Mouse (Mus musculus) kidney, embryonic 14.5 days (tissue): ENCODE measurements around the gene Slain2. TPM values are rescaled to one million over a fixed set of nuclear protein-coding genes. Genes with fewer than 3 reads are reported as not detected.
"Not testable (repeated sequence)": the region's sequence is repeated elsewhere in the genome, so short reads cannot be mapped to it uniquely, and the experiment has no call there.

Source experiments
- ATAC-seq: fragments of 200-750 bp; cut with Nextera tagmentation; 2 replicates; pipeline ENCODE4 v1.8.0; 2017; ENCODE audit warnings: moderate number of reproducible peaks, mild to moderate bottlenecking, moderate TSS enrichment, moderate library complexity; ENCODE audit not compliant: low FRiP score, low TSS enrichment
- H3K27ac ChIP-seq: fragments of 300-500 bp; sonication (generic); 2 replicates; pipeline ENCODE4 v1.5.1; 2014; ENCODE audit warnings: low read depth, mild to moderate bottlenecking, low read length, moderate library complexity, mixed read lengths
- H3K27me3 ChIP-seq: fragments of 300-500 bp; sonication (generic); 2 replicates; pipeline ENCODE4 v1.6.1; 2014; ENCODE audit warnings: mild to moderate bottlenecking, low read length; ENCODE audit not compliant: control insufficient read depth, insufficient read depth
- H3K36me3 ChIP-seq: fragments of 300-500 bp; sonication (generic); 2 replicates; pipeline ENCODE4 v1.6.1; 2014; ENCODE audit warnings: low read length, mixed read lengths; ENCODE audit not compliant: control insufficient read depth, insufficient read depth
- H3K4me1 ChIP-seq: fragments of 300-500 bp; sonication (generic); 2 replicates; pipeline ENCODE4 v1.6.1; 2014; ENCODE audit warnings: low read length, mixed read lengths; ENCODE audit not compliant: control insufficient read depth, insufficient read depth
- H3K4me2 ChIP-seq: fragments of 300-500 bp; sonication (generic); replicated peaks from 2 replicates; pipeline ENCODE4 v1.6.1; 2014; ENCODE audit warnings: low read depth, mild to moderate bottlenecking, low read length
- H3K4me3 ChIP-seq: fragments of 300-500 bp; sonication (generic); 2 replicates; pipeline ENCODE4 v1.5.1; 2014; ENCODE audit warnings: mild to moderate bottlenecking, low read length
- H3K9ac ChIP-seq: fragments of 300-500 bp; sonication (generic); 2 replicates; pipeline ENCODE4 v1.6.1; 2014; ENCODE audit warnings: low read depth, mild to moderate bottlenecking, low read length, moderate library complexity
- H3K9me3 ChIP-seq: fragments of 300-500 bp; sonication (generic); 2 replicates; pipeline ENCODE4 v1.6.1; 2016; ENCODE audit warnings: low read length; ENCODE audit not compliant: control insufficient read depth
- WGBS: fragments of 180-500 bp; shearing (Covaris S2); extraction: QIAGEN DNeasy Blood & Tissue Kit; methylation state at CpG from one replicate; pipeline ENCODE4 v1.1.7; 2014; 5-methylcytosine and 5-hydroxymethylcytosine counted together
- polyA plus RNA-seq: library from polyadenylated mRNA; unstranded; fragments of >200 nt; fragmentation: Nextera tagmentation; extraction: Ambion mirVana; gene quantifications from 2 replicates; pipeline ENCODE4 v1.2.1, GENCODE M21; 2014

Slain2 gene
- polyA plus RNA-seq, 1 experiment from 2014 or later: 25.3 TPM

- no peak overlapping the region for H3K27ac ChIP-seq
- no peaks in the 10 kb centered on the region for H3K27me3 ChIP-seq
- H3K4me2 ChIP-seq: no peak overlapping the region
- no peaks in the 10 kb centered on the region for H3K9me3 ChIP-seq
- H3K9ac ChIP-seq: no peak overlapping the region
- ATAC-seq: no peak
- no peaks in the 10 kb centered on the region for H3K36me3 ChIP-seq
- H3K4me3 ChIP-seq: no peak overlapping the region
- no peaks in the 10 kb centered on the region for H3K4me1 ChIP-seq
- WGBS: 90% methylated on average over 7 of the region's 7 CpGs
Measured at GRCm38 (mm10) chr5:72987786-72988185, 73.7 kb downstream of the Slain2 start.

- WGBS: 68% methylated on average over 8 of the region's 8 CpGs
- Histone ChIP-seq H3K27ac (no peak overlapping the region), H3K9ac (no peak overlapping the region), H3K4me2 (no peak overlapping the region), H3K27me3 (no peaks in the 10 kb centered on the region), H3K36me3 (no peaks in the 10 kb centered on the region), H3K9me3 (no peaks in the 10 kb centered on the region), H3K4me3 (no peak overlapping the region), H3K4me1 (0 out of 2 replicates have a peak, but pooled peaks cover 5% of the 10 kb centered on the region)
- no peak for ATAC-seq
Measured at GRCm38 (mm10) chr5:72989756-72990155, 75.7 kb downstream of the Slain2 start.

- 0 out of 2 replicates have a peak, but pooled peaks cover 5% of the 10 kb centered on the region for H3K4me1 ChIP-seq
- 92% methylated on average over 1 of the region's 1 CpGs for WGBS
- H3K27me3 ChIP-seq: no peaks in the 10 kb centered on the region
- no peak overlapping the region for H3K4me3 ChIP-seq
- no peak overlapping the region for H3K27ac ChIP-seq
- H3K9me3 ChIP-seq: no peaks in the 10 kb centered on the region
- no peaks in the 10 kb centered on the region for H3K36me3 ChIP-seq
- ATAC-seq: no peak
- H3K4me2 ChIP-seq: no peak overlapping the region
- no peak overlapping the region for H3K9ac ChIP-seq
Measured at GRCm38 (mm10) chr5:72992474-72992873, 78.4 kb downstream of the Slain2 start.

DNA sequence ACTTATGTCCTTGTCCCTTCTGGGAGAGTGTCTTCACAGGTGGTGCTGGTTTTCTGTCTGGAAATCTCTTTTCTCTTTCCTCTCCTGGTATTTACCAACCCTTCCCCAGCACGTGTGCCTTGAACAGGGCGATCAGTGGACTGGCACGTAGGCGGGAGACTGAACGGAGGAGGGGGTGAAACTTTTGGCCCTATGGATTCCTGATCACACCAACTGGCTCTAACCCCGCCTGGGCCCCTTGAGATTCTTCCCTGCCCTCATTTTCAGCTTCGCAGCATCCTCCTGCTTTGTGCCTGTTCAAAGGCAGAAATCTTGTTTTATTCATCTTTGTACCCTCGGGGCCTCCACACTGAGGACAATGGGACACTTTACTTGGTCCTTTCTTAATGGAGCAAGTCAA is 80.3 kb downstream of the Slain2 start:
- no peak for ATAC-seq
- no peak overlapping the region for H3K27ac ChIP-seq
- no peak overlapping the region for H3K9ac ChIP-seq
- H3K9me3 ChIP-seq: no peaks in the 10 kb centered on the region
- no peak overlapping the region for H3K4me3 ChIP-seq
- no peaks in the 10 kb centered on the region for H3K27me3 ChIP-seq
- H3K36me3 ChIP-seq: no peaks in the 10 kb centered on the region
- H3K4me1 ChIP-seq: 0 out of 2 replicates have a peak, but pooled peaks cover 5% of the 10 kb centered on the region
- no peak overlapping the region for H3K4me2 ChIP-seq
- WGBS: 33% methylated on average over 8 of the region's 8 CpGs

DNA sequence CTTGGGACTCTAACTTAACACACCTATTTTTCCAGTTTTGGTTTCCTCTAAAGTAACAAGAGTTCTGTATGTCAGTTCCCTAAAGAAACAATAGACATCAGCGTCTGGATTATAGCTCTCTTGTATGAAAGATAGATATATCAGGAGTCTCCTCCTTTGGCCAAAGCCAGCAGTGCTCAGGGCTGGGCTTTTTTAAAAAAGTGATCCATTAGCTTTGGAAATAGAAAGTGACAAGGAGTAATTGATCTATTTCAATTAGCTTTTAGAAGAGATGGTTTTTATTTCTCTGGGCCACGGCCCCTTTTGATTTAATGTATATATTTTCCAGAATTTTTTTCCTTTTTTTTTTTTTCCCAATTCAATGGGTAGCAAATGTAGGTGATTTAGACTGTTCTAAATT is 80.8 kb downstream of the Slain2 start:
- Histone ChIP-seq H3K27ac (no peak overlapping the region), H3K4me2 (no peak overlapping the region), H3K4me1 (0 out of 2 replicates have a peak, but pooled peaks cover 5% of the 10 kb centered on the region), H3K9ac (no peak overlapping the region), H3K27me3 (no peaks in the 10 kb centered on the region), H3K36me3 (no peaks in the 10 kb centered on the region), H3K4me3 (no peak overlapping the region), H3K9me3 (no peaks in the 10 kb centered on the region)
- no peak for ATAC-seq
- WGBS: 56% methylated on average over 2 of the region's 2 CpGs

GRCm38 (mm10) chr5:72995379-72995778 is 81.3 kb downstream of the Slain2 start:
- WGBS: 11% methylated on average over 10 of the region's 10 CpGs
- Histone ChIP-seq H3K4me1 (0 out of 2 replicates have a peak, but pooled peaks cover 5% of the 10 kb centered on the region), H3K9ac (no peak overlapping the region), H3K4me3 (no peak overlapping the region), H3K4me2 (no peak overlapping the region; the same call in 1 of the 2 replicates), H3K9me3 (no peaks in the 10 kb centered on the region), H3K27me3 (no peaks in the 10 kb centered on the region), H3K27ac (no peak overlapping the region), H3K36me3 (no peaks in the 10 kb centered on the region)
- peak; percentile 72 for ATAC-seq

GRCm38 (mm10) chr5:72998546-72998945 is 84.4 kb downstream of the Slain2 start:
- not testable (repeated sequence) for H3K4me1 ChIP-seq, H3K36me3 ChIP-seq, H3K9me3 ChIP-seq, H3K4me3 ChIP-seq, H3K27me3 ChIP-seq, H3K4me2 ChIP-seq, ATAC-seq, H3K27ac ChIP-seq, H3K9ac ChIP-seq
- WGBS: 77% methylated on average over 1 of the region's 1 CpGs

DNA sequence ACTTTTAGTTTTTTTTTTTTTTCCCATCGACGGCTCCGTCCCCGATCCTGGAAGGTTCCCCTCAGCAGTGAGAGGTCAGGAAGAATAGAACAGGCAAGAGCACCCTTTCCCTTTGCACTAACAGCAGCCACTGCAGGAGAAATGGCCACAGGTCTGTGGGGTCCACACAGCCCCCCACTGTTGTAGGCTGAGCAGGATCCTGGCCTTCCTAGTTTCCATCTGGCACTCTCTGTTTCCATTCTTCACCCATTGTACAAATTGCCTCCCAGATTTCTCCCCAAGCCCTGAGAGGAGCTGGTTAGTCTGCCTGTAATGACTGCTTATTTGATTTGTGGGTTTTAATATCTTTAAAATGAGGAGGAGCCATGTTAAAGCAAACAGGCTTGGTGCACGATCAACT is 89.9 kb downstream of the Slain2 start:
- Histone ChIP-seq H3K4me3 (no peak overlapping the region), H3K36me3 (no peaks in the 10 kb centered on the region), H3K4me1 (no peaks in the 10 kb centered on the region), H3K9ac (no peak overlapping the region), H3K9me3 (no peaks in the 10 kb centered on the region), H3K27ac (no peak overlapping the region), H3K4me2 (no peak overlapping the region), H3K27me3 (peaks cover 26% of the 10 kb centered on the region)
- WGBS: 83% methylated on average over 5 of the region's 5 CpGs
- ATAC-seq: no peak

GRCm38 (mm10) chr5:73006784-73007581 is 92.9 kb downstream of the Slain2 start, which contains the start of gene Slc10a4:
Slc10a4 (plus strand) TSS chr5:73006883.
- H3K36me3 ChIP-seq: no peaks in the 10 kb centered on the region
- peak within 1 kb of the TSS; percentile 72 for H3K4me2 ChIP-seq
- no peak within 1 kb of the TSS for H3K27ac ChIP-seq
- H3K9ac ChIP-seq: peak within 1 kb of the TSS; percentile 47; the same call in 1 of the 2 replicates
- 7% methylated on average over 63 of the region's 65 CpGs for WGBS
- peak within 1 kb of the TSS; percentile 41 for H3K4me3 ChIP-seq
- ATAC-seq: peak; percentile 77
- no peaks in the 10 kb centered on the region for H3K4me1 ChIP-seq
- H3K9me3 ChIP-seq: no peaks in the 10 kb centered on the region
- H3K27me3 ChIP-seq: peaks cover 26% of the 10 kb centered on the region
